Mouse (Mus musculus) lung, adult 2 months (tissue): ENCODE measurements around the gene 1810024B03Rik. TPM values are rescaled to one million over a fixed set of nuclear protein-coding genes. Genes with fewer than 3 reads are reported as not detected.
"Not testable (repeated sequence)": the region's sequence is repeated elsewhere in the genome, so short reads cannot be mapped to it uniquely, and the experiment has no call there.

ENCODE experiments used
- DNase-seq: peaks from one replicate; pipeline ENCODE4 v3.0.0; 2022
- H3K4me1 ChIP-seq: fragments of 200-500 bp; 2 replicates; pipeline ENCODE4 v1.6.1; 2011; ENCODE audit warnings: low read length; ENCODE audit not compliant: control insufficient read depth, insufficient read depth
- H3K4me3 ChIP-seq: fragments of 200-500 bp; replicated peaks from 2 replicates; pipeline ENCODE3; 2011; ENCODE audit warnings: low read depth, mild to moderate bottlenecking, control low read depth, low read length; ENCODE audit errors: extremely low read depth
- CTCF ChIP-seq: fragments of 200-500 bp; IDR thresholded peaks from 2 replicates; pipeline ENCODE4 v1.5.1; 2011; ENCODE audit warnings: mild to moderate bottlenecking, low read length, control low read depth; ENCODE audit not compliant: insufficient read depth
- POLR2A ChIP-seq: fragments of 200-500 bp; IDR thresholded peaks from 2 replicates; pipeline ENCODE4 v1.6.1; 2011; ENCODE audit warnings: low read depth, mild to moderate bottlenecking, control low read depth, low read length, borderline replicate concordance; ENCODE audit errors: extremely low read depth
- WGBS: fragments of 180-500 bp; shearing (Covaris S2); methylation state at CpG from one replicate; pipeline ENCODE4 v1.1.7; 2018; 5-methylcytosine and 5-hydroxymethylcytosine counted together
- polyA plus RNA-seq: library from polyadenylated mRNA; depleted of rRNA; stranded (reverse); fragments of >200 nt; gene quantifications from 2 replicates; pipeline ENCODE4 v1.2.3, GENCODE M21; 2012

Gene 1810024B03Rik
- polyA plus RNA-seq, 1 experiment = 1.6 TPM

- Histone ChIP-seq H3K4me3 (peak within 1 kb of the TSS; percentile 92), H3K4me1 (peaks cover 17% of the 10 kb centered on the region)
- WGBS = under 1% methylated on average over 53 of the region's 53 CpGs
- TF ChIP-seq POLR2A (peak; percentile 58; the same call in 1 of the 2 replicates), CTCF (no peak)
- DNase-seq = peak; percentile 94
Measured at GRCm38 (mm10) chr2:127247592-127248333, 39.7 kb upstream of the 1810024B03Rik start, which contains the start of the genes Ciao1 and Tmem127. TSS of gene Ciao1 (minus strand) at chr2:127247816. TSS of gene Tmem127 (plus strand) at chr2:127247908.

GRCm38 (mm10) chr2:127240065-127240464, 32.0 kb upstream of the 1810024B03Rik start:
- DNase-seq = no peak
- Histone ChIP-seq H3K4me1 (no peaks in the 10 kb centered on the region), H3K4me3 (no peak overlapping the region)
- WGBS = 97% methylated on average over 2 of the region's 2 CpGs
- TF ChIP-seq POLR2A = no peak
- no peak for TF ChIP-seq CTCF

- no peak for DNase-seq
- no peak for TF ChIP-seq CTCF
- TF ChIP-seq POLR2A = no peak
- 90% methylated on average over 11 of the region's 11 CpGs for WGBS
- no peak overlapping the region for H3K4me3 ChIP-seq
- no peaks in the 10 kb centered on the region for H3K4me1 ChIP-seq
Measured at GRCm38 (mm10) chr2:127237897-127238610, 30.0 kb upstream of the 1810024B03Rik start.

- 100% methylated on average over 3 of the region's 3 CpGs for WGBS
- no peak for DNase-seq
- no peak for TF ChIP-seq CTCF
- no peak for TF ChIP-seq POLR2A
- H3K4me1 ChIP-seq = no peaks in the 10 kb centered on the region
- H3K4me3 ChIP-seq = no peak overlapping the region
Measured at GRCm38 (mm10) chr2:127225261-127225660, 17.2 kb upstream of the 1810024B03Rik start.

GRCm38 (mm10) chr2:127217746-127218145, 9.7 kb upstream of the 1810024B03Rik start:
- no peak overlapping the region for H3K4me3 ChIP-seq
- DNase-seq = no peak
- H3K4me1 ChIP-seq = no peaks in the 10 kb centered on the region
- 95% methylated on average over 5 of the region's 5 CpGs for WGBS
- TF ChIP-seq CTCF (no peak), POLR2A (no peak)

GRCm38 (mm10) chr2:127210701-127211100, 2.6 kb upstream of the 1810024B03Rik start:
- 93% methylated on average over 11 of the region's 11 CpGs for WGBS
- TF ChIP-seq POLR2A (no peak), CTCF (no peak)
- Histone ChIP-seq H3K4me3 (no peak overlapping the region), H3K4me1 (peaks cover 3% of the 10 kb centered on the region; the same call in 1 of the 2 replicates)
- DNase-seq = no peak

- under 1% methylated on average over 17 of the region's 17 CpGs for WGBS
- TF ChIP-seq CTCF (no peak), POLR2A (no peak)
- DNase-seq = no peak
- H3K4me3 ChIP-seq = peak overlapping the region; percentile 88
- peaks cover 3% of the 10 kb centered on the region; the same call in 1 of the 2 replicates for H3K4me1 ChIP-seq
Measured at GRCm38 (mm10) chr2:127208452-127208769, 331 bp upstream of the 1810024B03Rik start.

- no peak for DNase-seq
- TF ChIP-seq CTCF (no peak), POLR2A (no peak)
- 96% methylated on average over 2 of the region's 2 CpGs for WGBS
- H3K4me3 ChIP-seq = no peak overlapping the region
- peaks cover 3% of the 10 kb centered on the region; the same call in 1 of the 2 replicates for H3K4me1 ChIP-seq
Measured at GRCm38 (mm10) chr2:127206916-127207315, 1.2 kb downstream of the 1810024B03Rik start.

GRCm38 (mm10) chr2:127205936-127206335, 2.1 kb downstream of the 1810024B03Rik start:
- H3K4me1 ChIP-seq, H3K4me3 ChIP-seq: not testable (repeated sequence)
- 84% methylated on average over 4 of the region's 4 CpGs for WGBS

GRCm38 (mm10) chr2:127204932-127205331, 3.1 kb downstream of the 1810024B03Rik start:
- Histone ChIP-seq H3K4me1 (peaks cover 3% of the 10 kb centered on the region; the same call in 1 of the 2 replicates), H3K4me3 (no peak overlapping the region)
- DNase-seq = peak; percentile 42
- 26% methylated on average over 3 of the region's 3 CpGs for WGBS
- TF ChIP-seq POLR2A (no peak), CTCF (peak; percentile 55)

More at GRCm38 (mm10) chr2:127205936-127206335, 2.1 kb downstream of the 1810024B03Rik start:
- not testable (repeated sequence) for DNase-seq
